Mouse (Mus musculus) olfactory bulb, adult 2 months (tissue): ENCODE results near the gene Pyroxd1.

Experiments used
- CTCF ChIP-seq: fragments of 200-500 bp; IDR thresholded peaks from 2 replicates; pipeline ENCODE4 v1.5.1; 2012; ENCODE audit warnings: low read depth, mild to moderate bottlenecking, low read length, moderate library complexity; ENCODE audit not compliant: insufficient read depth
- POLR2A ChIP-seq: fragments of 200-500 bp; IDR thresholded peaks from 2 replicates; pipeline ENCODE4 v1.6.1; 2012; ENCODE audit warnings: mild to moderate bottlenecking, low read depth, low read length, moderate library complexity; ENCODE audit not compliant: insufficient read depth

- TF ChIP-seq CTCF: no peak
- TF ChIP-seq POLR2A: no peak
These were observed 43.6 kb downstream of the Pyroxd1 start for GRCm38 (mm10) chr6:142389101-142389500.
